Mouse (Mus musculus) midbrain, embryonic 16.5 days (tissue): ENCODE measurements around the gene Selenos. TPM values are rescaled to one million over a fixed set of nuclear protein-coding genes. Genes with fewer than 3 reads are reported as not detected.

Source experiments
- ATAC-seq: fragments of 200-750 bp; cut with Nextera tagmentation; 2 replicates; pipeline ENCODE4 v1.8.0; 2017; ENCODE audit warnings: moderate TSS enrichment
- H3K27ac ChIP-seq: fragments of 300-500 bp; sonication (generic); 2 replicates; pipeline ENCODE4 v1.5.1; 2014; ENCODE audit warnings: mild to moderate bottlenecking, low read length, mixed read lengths
- H3K27me3 ChIP-seq: fragments of 300-500 bp; sonication (generic); 2 replicates; pipeline ENCODE4 v1.6.1; 2014; ENCODE audit warnings: low read depth, low read length, mixed read lengths; ENCODE audit not compliant: control insufficient read depth, insufficient read depth
- H3K36me3 ChIP-seq: fragments of 300-500 bp; sonication (generic); 2 replicates; pipeline ENCODE4 v1.6.1; 2014; ENCODE audit warnings: mild to moderate bottlenecking, low read length, moderate library complexity, mixed read lengths; ENCODE audit not compliant: control insufficient read depth, insufficient read depth
- H3K4me1 ChIP-seq: fragments of 300-500 bp; sonication (generic); 2 replicates; pipeline ENCODE4 v1.6.1; 2014; ENCODE audit warnings: mild to moderate bottlenecking, low read length, mixed read lengths; ENCODE audit not compliant: control insufficient read depth, insufficient read depth
- H3K4me2 ChIP-seq: fragments of 300-500 bp; sonication (generic); 2 replicates; pipeline ENCODE4 v1.6.1; 2014; ENCODE audit warnings: mild to moderate bottlenecking, low read length, mixed read lengths
- H3K4me3 ChIP-seq: fragments of 300-500 bp; sonication (generic); 2 replicates; pipeline ENCODE4 v1.5.1; 2014; ENCODE audit warnings: low read depth, mild to moderate bottlenecking, low read length, moderate library complexity, mixed read lengths
- H3K9ac ChIP-seq: fragments of 300-500 bp; sonication (generic); 2 replicates; pipeline ENCODE4 v1.6.1; 2014; ENCODE audit warnings: low read depth, low read length, mixed read lengths
- H3K9me3 ChIP-seq: fragments of 300-500 bp; sonication (generic); replicated peaks from 2 replicates; pipeline ENCODE4 v1.6.1; 2014; ENCODE audit warnings: mild to moderate bottlenecking, low read length, mixed read lengths; ENCODE audit not compliant: control insufficient read depth, poor library complexity, severe bottlenecking
- WGBS: fragments of 180-500 bp; shearing (Covaris S2); extraction: QIAGEN DNeasy Blood & Tissue Kit; methylation state at CpG from one replicate; pipeline ENCODE4 v1.1.7; 2014; 5-methylcytosine and 5-hydroxymethylcytosine counted together
- polyA plus RNA-seq: library from polyadenylated mRNA; unstranded; fragments of >200 nt; fragmentation: Nextera tagmentation; extraction: Ambion mirVana; gene quantifications from 2 replicates; pipeline ENCODE4 v1.2.1, GENCODE M21; 2015

Gene Selenos
- polyA plus RNA-seq, 1 experiment from 2014 or later, result 89.6 TPM

- Histone ChIP-seq H3K27ac (no peak overlapping the region), H3K27me3 (no peaks in the 10 kb centered on the region), H3K4me1 (no peaks in the 10 kb centered on the region), H3K36me3 (peaks cover 8% of the 10 kb centered on the region), H3K9ac (no peak overlapping the region), H3K4me3 (no peak overlapping the region), H3K9me3 (no peaks in the 10 kb centered on the region), H3K4me2 (no peak overlapping the region)
- no peak for ATAC-seq
- WGBS, result 68% methylated on average over 5 of the region's 5 CpGs
These were observed 14.7 kb downstream of the Selenos start for GRCm38 (mm10) chr7:66094141-66094540.

- 83% methylated on average over 7 of the region's 7 CpGs for WGBS
- Histone ChIP-seq H3K9me3 (no peaks in the 10 kb centered on the region), H3K9ac (no peak overlapping the region), H3K4me2 (no peak overlapping the region), H3K36me3 (no peaks in the 10 kb centered on the region), H3K27ac (no peak overlapping the region), H3K4me3 (no peak overlapping the region), H3K4me1 (no peaks in the 10 kb centered on the region), H3K27me3 (no peaks in the 10 kb centered on the region)
- ATAC-seq, result no peak
These were observed 19.4 kb downstream of the Selenos start for GRCm38 (mm10) chr7:66098803-66099202.

- no peak overlapping the region for H3K27ac ChIP-seq
- WGBS, result 3% methylated on average over 4 of the region's 4 CpGs
- no peak overlapping the region for H3K4me2 ChIP-seq
- H3K4me1 ChIP-seq, result no peaks in the 10 kb centered on the region
- ATAC-seq, result no peak
- peaks cover 3% of the 10 kb centered on the region; the same call in 1 of the 2 replicates for H3K27me3 ChIP-seq
- no peaks in the 10 kb centered on the region for H3K36me3 ChIP-seq
- no peak overlapping the region for H3K4me3 ChIP-seq
- no peaks in the 10 kb centered on the region for H3K9me3 ChIP-seq
- no peak overlapping the region for H3K9ac ChIP-seq
These were observed 22.4 kb downstream of the Selenos start for GRCm38 (mm10) chr7:66101866-66102265.

DNA sequence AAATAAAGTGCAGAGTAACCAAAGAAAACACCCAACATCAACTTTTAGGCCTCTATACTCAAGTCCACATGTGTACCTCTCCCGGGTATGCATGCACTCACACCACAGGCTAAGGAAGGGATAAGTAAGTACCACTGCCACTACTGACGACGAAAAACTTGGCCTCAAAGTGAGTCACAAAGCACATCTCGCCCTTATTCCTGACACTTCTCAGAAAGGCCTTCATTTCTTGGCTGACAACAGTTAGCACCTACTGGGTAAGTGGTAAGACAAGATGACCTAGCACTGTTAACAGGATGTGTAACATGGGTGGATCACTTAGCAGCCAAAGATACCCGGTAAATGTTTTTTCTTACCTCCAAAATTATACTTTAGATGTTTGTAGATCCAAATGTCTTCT lies 25.1 kb downstream of the Selenos start:
- no peak for ATAC-seq
- Histone ChIP-seq H3K9me3 (no peaks in the 10 kb centered on the region), H3K27ac (no peak overlapping the region), H3K9ac (no peak overlapping the region), H3K36me3 (no peaks in the 10 kb centered on the region), H3K27me3 (peaks cover 5% of the 10 kb centered on the region; the same call in 1 of the 2 replicates), H3K4me2 (no peak overlapping the region), H3K4me3 (no peak overlapping the region), H3K4me1 (0 out of 2 replicates have a peak, but pooled peaks cover 3% of the 10 kb centered on the region)
- 93% methylated on average over 5 of the region's 5 CpGs for WGBS

- ATAC-seq, result no peak
- no peak overlapping the region for H3K9ac ChIP-seq
- H3K4me3 ChIP-seq, result no peak overlapping the region
- peaks cover 5% of the 10 kb centered on the region; the same call in 1 of the 2 replicates for H3K27me3 ChIP-seq
- 62% methylated on average over 4 of the region's 4 CpGs for WGBS
- H3K4me2 ChIP-seq, result no peak overlapping the region
- H3K36me3 ChIP-seq, result no peaks in the 10 kb centered on the region
- no peak overlapping the region for H3K27ac ChIP-seq
- peaks cover 5% of the 10 kb centered on the region for H3K4me1 ChIP-seq
- no peaks in the 10 kb centered on the region for H3K9me3 ChIP-seq
These were observed 26.3 kb downstream of the Selenos start for GRCm38 (mm10) chr7:66105771-66106170.

- Histone ChIP-seq H3K4me3 (no peak overlapping the region), H3K27me3 (peaks cover 5% of the 10 kb centered on the region; the same call in 1 of the 2 replicates), H3K4me1 (peaks cover 12% of the 10 kb centered on the region), H3K9me3 (no peaks in the 10 kb centered on the region), H3K27ac (no peak overlapping the region), H3K4me2 (no peak overlapping the region), H3K36me3 (no peaks in the 10 kb centered on the region), H3K9ac (no peak overlapping the region)
- 78% methylated on average over 7 of the region's 7 CpGs for WGBS
- ATAC-seq, result no peak
These were observed 27.2 kb downstream of the Selenos start for GRCm38 (mm10) chr7:66106581-66107056.

DNA sequence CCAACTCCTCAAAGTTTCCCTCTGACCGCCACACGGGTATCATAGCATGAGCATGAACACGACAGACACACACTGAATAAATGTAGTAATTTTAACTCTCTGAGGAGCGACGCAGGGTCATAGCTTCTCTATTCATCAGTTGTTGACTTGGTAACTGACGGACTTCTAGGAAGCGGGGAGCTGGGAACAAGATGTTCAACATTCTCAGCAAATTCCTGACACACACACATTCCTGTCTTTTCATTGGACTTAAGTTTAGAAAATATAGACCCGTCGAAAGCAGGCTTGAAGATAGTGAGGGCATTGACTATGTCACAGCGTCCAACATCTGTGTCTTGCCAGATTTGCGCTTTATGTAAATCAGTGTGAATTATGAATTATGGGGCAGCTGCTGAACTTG lies 27.8 kb downstream of the Selenos start:
- 78% methylated on average over 11 of the region's 11 CpGs for WGBS
- no peaks in the 10 kb centered on the region for H3K36me3 ChIP-seq
- no peak overlapping the region for H3K4me2 ChIP-seq
- H3K4me3 ChIP-seq, result no peak overlapping the region
- no peaks in the 10 kb centered on the region for H3K9me3 ChIP-seq
- no peak for ATAC-seq
- H3K4me1 ChIP-seq, result peaks cover 17% of the 10 kb centered on the region
- no peak overlapping the region for H3K27ac ChIP-seq
- peaks cover 5% of the 10 kb centered on the region; the same call in 1 of the 2 replicates for H3K27me3 ChIP-seq
- H3K9ac ChIP-seq, result no peak overlapping the region

- Histone ChIP-seq H3K9me3 (no peaks in the 10 kb centered on the region), H3K27me3 (peaks cover 5% of the 10 kb centered on the region; the same call in 1 of the 2 replicates), H3K9ac (no peak overlapping the region), H3K27ac (no peak overlapping the region), H3K4me2 (no peak overlapping the region), H3K36me3 (no peaks in the 10 kb centered on the region), H3K4me3 (no peak overlapping the region), H3K4me1 (peaks cover 20% of the 10 kb centered on the region)
- ATAC-seq, result no peak
- 8% methylated on average over 7 of the region's 7 CpGs for WGBS
These were observed 28.5 kb downstream of the Selenos start for GRCm38 (mm10) chr7:66107930-66108329.

- WGBS, result under 1% methylated on average over 86 of the region's 123 CpGs
- H3K36me3 ChIP-seq, result no peaks in the 10 kb centered on the region
These were observed 29.8 kb downstream of the Selenos start, which contains the start of gene Chsy1 for GRCm38 (mm10) chr7:66108961-66109854. Chsy1 (plus strand) TSS chr7:66109515.

More at GRCm38 (mm10) chr7:66108961-66109854, 29.8 kb downstream of the Selenos start, which contains the start of gene Chsy1:
- Histone ChIP-seq H3K27me3 (peaks cover 5% of the 10 kb centered on the region; the same call in 1 of the 2 replicates), H3K4me2 (peak within 1 kb of the TSS; percentile 98), H3K4me1 (peaks cover 27% of the 10 kb centered on the region), H3K4me3 (peak within 1 kb of the TSS; percentile 95), H3K9ac (peak within 1 kb of the TSS; percentile 95), H3K27ac (peak within 1 kb of the TSS; percentile 95), H3K9me3 (no peaks in the 10 kb centered on the region)
- ATAC-seq, result peak; percentile 92
